Mouse (Mus musculus): Measurements from ENCODE around the gene Dab1. TPM values are rescaled to one million over a fixed set of nuclear protein-coding genes. Genes with fewer than 3 reads are reported as not detected.

The Dab1 gene
- total and polyA plus RNA-seq, 3 experiments, result not detected

GRCm38 (mm10) chr4:103878841-103879240 is 259.7 kb downstream of the Dab1 start:
- no peak overlapping the region for H3K27ac ChIP-seq (ENCODE audit: control insufficient read depth, low read depth, low read length)
- H3K27me3 ChIP-seq (ENCODE audit: control insufficient read depth in 1 of 2, insufficient read depth in 2 of 2, low read length in 2 of 2), result no peaks in the 10 kb centered on the region
- H3K79me2 ChIP-seq (ENCODE audit: control insufficient read depth, insufficient read depth, low read length, poor library complexity), result no peaks in the 10 kb centered on the region
- no peak overlapping the region for H3K9ac ChIP-seq (ENCODE audit: control insufficient read depth, low read depth, low read length, poor library complexity, severe bottlenecking)
- no peak for DNase-seq (ENCODE audit: low read depth, low spot score)
- TF ChIP-seq USF1 (IDR thresholded peaks at IDR 0.05; ENCODE audit: low read depth, low read length) (no peak), CTCF (IDR thresholded peaks at IDR 0.05 in 2 of 3, conservative IDR thresholded peaks at IDR 0.05 in 1 of 3; ENCODE audit: control insufficient read depth in 1 of 3, insufficient read depth in 1 of 3, low read depth in 2 of 3, low read length in 3 of 3, poor library complexity in 1 of 3, severe bottlenecking in 1 of 3) (no peak), BHLHE40 (IDR thresholded peaks at IDR 0.05; ENCODE audit: borderline replicate concordance, low read depth, low read length) (no peak), TAL1 (IDR thresholded peaks at IDR 0.05; ENCODE audit: low read length) (no peak), MAX (IDR thresholded peaks at IDR 0.05; ENCODE audit: low read length) (no peak), E2F4 (IDR thresholded peaks at IDR 0.05; ENCODE audit: borderline replicate concordance, low read depth, low read length) (no peak), MEF2A (IDR thresholded peaks at IDR 0.05; ENCODE audit: extremely low read depth, insufficient replicate concordance, low read depth, low read length, poor library complexity, severe bottlenecking) (no peak), MYC (IDR thresholded peaks at IDR 0.05; ENCODE audit: low read depth, low read length) (no peak), UBTF (IDR thresholded peaks at IDR 0.05; ENCODE audit: borderline replicate concordance, insufficient read depth, low read depth, low read length) (no peak), MAFK (IDR thresholded peaks at IDR 0.05; ENCODE audit: borderline replicate concordance, low read depth, low read length) (no peak), EP300 (IDR thresholded peaks at IDR 0.05; ENCODE audit: low read depth in 1 of 2, low read length in 2 of 2) (no peak), ELF1 (IDR thresholded peaks at IDR 0.05; ENCODE audit: low read depth, low read length) (no peak), MAZ (IDR thresholded peaks at IDR 0.05; ENCODE audit: low read depth, low read length) (no peak), POLR2AphosphoS2 (IDR thresholded peaks at IDR 0.05; ENCODE audit: low read length) (no peak), GABPA (IDR thresholded peaks at IDR 0.05; ENCODE audit: low read depth, low read length) (no peak), ZC3H11A (IDR thresholded peaks at IDR 0.05; ENCODE audit: low read depth, low read length) (no peak), KAT2A (conservative IDR thresholded peaks at IDR 0.05; ENCODE audit: low read depth, low read length) (no peak), RCOR1 (IDR thresholded peaks at IDR 0.05; ENCODE audit: low read depth, low read length) (no peak), NRF1 (IDR thresholded peaks at IDR 0.05; ENCODE audit: insufficient read depth, low read depth, low read length, poor library complexity, severe bottlenecking) (no peak)
- no peaks in the 10 kb centered on the region for H3K9me3 ChIP-seq (replicated peaks; ENCODE audit: insufficient read depth, low read length)
- no peaks in the 10 kb centered on the region for H3K4me1 ChIP-seq (ENCODE audit: control insufficient read depth in 1 of 2, insufficient read depth in 2 of 2, low read length in 2 of 2)
- no peak overlapping the region for H3K4me3 ChIP-seq (ENCODE audit: control insufficient read depth in 1 of 2, insufficient read depth in 1 of 2, low read depth in 2 of 2, low read length in 2 of 2)
- H3K36me3 ChIP-seq (ENCODE audit: control insufficient read depth in 1 of 2, insufficient read depth in 2 of 2, low read length in 2 of 2), result no peaks in the 10 kb centered on the region

DNA sequence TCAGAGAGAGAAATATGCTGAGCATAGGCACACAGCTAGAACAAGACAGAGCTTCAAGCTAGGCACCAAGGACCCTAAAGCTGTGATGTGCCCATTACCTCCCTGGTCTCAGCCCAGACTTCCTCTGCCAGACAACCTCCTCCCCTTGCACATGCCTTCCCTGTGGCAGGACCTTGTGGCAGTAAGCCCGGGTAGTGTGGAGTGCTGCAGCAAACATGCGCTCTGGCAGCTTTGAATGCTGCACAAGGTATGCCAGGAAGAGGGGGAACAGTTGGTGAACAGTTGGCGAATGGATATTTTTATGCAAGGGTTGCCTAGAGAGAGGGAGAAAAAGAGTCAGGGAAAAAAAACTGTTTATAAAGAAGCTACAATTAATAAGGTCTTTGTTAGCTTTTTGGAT is 262.5 kb downstream of the Dab1 start:
- Histone ChIP-seq H3K27me3 (ENCODE audit: control insufficient read depth in 1 of 2, insufficient read depth in 2 of 2, low read length in 2 of 2) (no peaks in the 10 kb centered on the region), H3K36me3 (ENCODE audit: control insufficient read depth in 1 of 2, insufficient read depth in 2 of 2, low read length in 2 of 2) (no peaks in the 10 kb centered on the region), H3K9me3 (replicated peaks; ENCODE audit: insufficient read depth, low read length) (no peaks in the 10 kb centered on the region), H3K4me1 (ENCODE audit: control insufficient read depth in 1 of 2, insufficient read depth in 2 of 2, low read length in 2 of 2) (no peaks in the 10 kb centered on the region), H3K4me3 (ENCODE audit: control insufficient read depth in 1 of 2, insufficient read depth in 1 of 2, low read depth in 2 of 2, low read length in 2 of 2) (no peak overlapping the region), H3K79me2 (ENCODE audit: control insufficient read depth, insufficient read depth, low read length, poor library complexity) (no peaks in the 10 kb centered on the region), H3K9ac (ENCODE audit: control insufficient read depth, low read depth, low read length, poor library complexity, severe bottlenecking) (no peak overlapping the region), H3K27ac (ENCODE audit: control insufficient read depth, low read depth, low read length) (no peak overlapping the region)
- TF ChIP-seq MAFK (IDR thresholded peaks at IDR 0.05; ENCODE audit: borderline replicate concordance, low read depth, low read length) (no peak), CHD2 (IDR thresholded peaks at IDR 0.05; ENCODE audit: low read length) (no peak), KAT2A (conservative IDR thresholded peaks at IDR 0.05; ENCODE audit: low read depth, low read length) (no peak), POLR2AphosphoS5 (IDR thresholded peaks at IDR 0.05; ENCODE audit: borderline replicate concordance, low read depth, low read length) (no peak), EP300 (IDR thresholded peaks at IDR 0.05; ENCODE audit: low read depth in 1 of 2, low read length in 2 of 2) (no peak), GABPA (IDR thresholded peaks at IDR 0.05; ENCODE audit: low read depth, low read length) (no peak), POLR2AphosphoS2 (IDR thresholded peaks at IDR 0.05; ENCODE audit: low read length) (no peak), ETS1 (IDR thresholded peaks at IDR 0.05; ENCODE audit: low read depth, low read length) (no peak), SMC3 (IDR thresholded peaks at IDR 0.05; ENCODE audit: low read depth, low read length) (no peak), RCOR1 (IDR thresholded peaks at IDR 0.05; ENCODE audit: low read depth, low read length) (no peak), ZC3H11A (IDR thresholded peaks at IDR 0.05; ENCODE audit: low read depth, low read length) (no peak), BHLHE40 (IDR thresholded peaks at IDR 0.05; ENCODE audit: borderline replicate concordance, low read depth, low read length) (no peak), USF1 (IDR thresholded peaks at IDR 0.05; ENCODE audit: low read depth, low read length) (no peak), ELF1 (IDR thresholded peaks at IDR 0.05; ENCODE audit: low read depth, low read length) (no peak), HCFC1 (IDR thresholded peaks at IDR 0.05; ENCODE audit: low read depth, low read length) (no peak), NELFE (IDR thresholded peaks at IDR 0.05; ENCODE audit: low read depth, low read length) (no peak), MYB (IDR thresholded peaks at IDR 0.05; ENCODE audit: low read depth, low read length) (no peak)
- DNase-seq (ENCODE audit: low read depth, low spot score), result no peak

Data from MEL (cell line).